14 mouse cellular contexts compared by ENCODE assay signal in genomic region chr14:121113785-121114184, GRCm38 (mm10).
DNase-seq lines count a peak whose midpoint lies in the region; ATAC-seq lines count a peak whose summit lies in the region.
"Had no signal": no experiment of that assay in that cellular context is flagged by ENCODE, and none has a peak within 500 bp of the region (broad histone marks: within the 10 kb centered on the region; RNA-seq: fewer than 3 reads in every experiment).

No protein-coding gene starts in this region.

- H3K4me2 ChIP-seq in hindbrain, embryonic 12.5 days (replicated peaks), result no peak overlapping the region
- no peak overlapping the region for H3K4me2 ChIP-seq in hindbrain, embryonic 11.5 days (replicated peaks; ENCODE audit: low read depth, low read length)
- no peak overlapping the region for H3K4me2 ChIP-seq in intestine, embryonic 16.5 days (ENCODE audit: low read depth, low read length)
- H3K4me2 ChIP-seq: heart, embryonic 11.5 days; limb, embryonic 15.5 days had no signal

- H3K27me3 ChIP-seq in hindbrain, embryonic 12.5 days, result no peaks in the 10 kb centered on the region
- no peaks in the 10 kb centered on the region for H3K27me3 ChIP-seq in hindbrain, embryonic 11.5 days (ENCODE audit: control insufficient read depth, insufficient read depth, low read length)
- no peaks in the 10 kb centered on the region for H3K27me3 ChIP-seq in intestine, embryonic 16.5 days (replicated peaks; ENCODE audit: control insufficient read depth, insufficient read depth, low read length)
- H3K27me3 ChIP-seq: limb, embryonic 15.5 days had no signal

- no peak for DNase-seq in hindbrain, embryonic 11.5 days (ENCODE audit: low spot score)
- peak; percentile 54 for DNase-seq in Muller cell, postnatal 12 days (ENCODE audit: inconsistent ontology term)
- peak; percentile 38 to 86 for DNase-seq in layer of hippocampus, postnatal 14 days (ENCODE audit: low spot score in 2 of 2)
- DNase-seq in MN1 (ENCODE audit: low spot score), result no peak
- DNase-seq in heart, postnatal 4 days, result no peak
- DNase-seq: adrenal gland, postnatal 14 days; midbrain, embryonic 14.5 days; thymus, adult 2 months had no signal

- no peak overlapping the region for H3K4me3 ChIP-seq in hindbrain, embryonic 12.5 days
- no peak overlapping the region for H3K4me3 ChIP-seq in hindbrain, embryonic 11.5 days (ENCODE audit: low read depth, low read length)
- no peak overlapping the region for H3K4me3 ChIP-seq in intestine, embryonic 16.5 days (ENCODE audit: low read length)
- H3K4me3 ChIP-seq: limb, embryonic 15.5 days had no signal

- 81% methylated on average over 6 of the region's 6 CpGs for WGBS in hindbrain, embryonic 12.5 days
- 78% methylated on average over 6 of the region's 6 CpGs for WGBS in hindbrain, embryonic 11.5 days
- 90% methylated on average over 6 of the region's 6 CpGs for WGBS in intestine, embryonic 16.5 days

- no peaks in the 10 kb centered on the region for H3K9me3 ChIP-seq in hindbrain, embryonic 12.5 days (replicated peaks)
- H3K9me3 ChIP-seq in hindbrain, embryonic 11.5 days (ENCODE audit: control insufficient read depth, low read length), result no peaks in the 10 kb centered on the region
- no peaks in the 10 kb centered on the region for H3K9me3 ChIP-seq in intestine, embryonic 16.5 days (ENCODE audit: control insufficient read depth, low read length)
- H3K9me3 ChIP-seq: limb, embryonic 15.5 days had no signal

- H3K9ac ChIP-seq in hindbrain, embryonic 12.5 days, result no peak overlapping the region; the same call in 1 of the 2 replicates
- H3K9ac ChIP-seq in hindbrain, embryonic 11.5 days (ENCODE audit: low read depth, low read length), result no peak overlapping the region
- no peak overlapping the region for H3K9ac ChIP-seq in intestine, embryonic 16.5 days (ENCODE audit: low read depth, low read length)
- H3K9ac ChIP-seq: limb, embryonic 15.5 days had no signal

- peaks cover 26% of the 10 kb centered on the region for H3K4me1 ChIP-seq in hindbrain, embryonic 12.5 days
- peaks cover 4% of the 10 kb centered on the region for H3K4me1 ChIP-seq in hindbrain, embryonic 11.5 days (replicated peaks; ENCODE audit: control insufficient read depth, insufficient read depth, low read length)
- peaks cover 17% of the 10 kb centered on the region for H3K4me1 ChIP-seq in intestine, embryonic 16.5 days (ENCODE audit: control insufficient read depth, insufficient read depth, low read length)

- 0 out of 2 replicates have a peak overlapping the region, but pooled peaks have one; percentile 4 for H3K27ac ChIP-seq in hindbrain, embryonic 12.5 days
- no peak overlapping the region for H3K27ac ChIP-seq in hindbrain, embryonic 11.5 days (ENCODE audit: low read depth, low read length)
- no peak overlapping the region for H3K27ac ChIP-seq in intestine, embryonic 16.5 days (ENCODE audit: low read length)
- H3K27ac ChIP-seq: limb, embryonic 15.5 days had no signal

- ATAC-seq in hindbrain, embryonic 12.5 days (ENCODE audit: low FRiP score), result no peak
- ATAC-seq in hindbrain, embryonic 11.5 days (ENCODE audit: low FRiP score), result no peak
- ATAC-seq in frontal cortex, adult (ENCODE audit: low TSS enrichment), result peak; percentile 71
- no peak for ATAC-seq in intestine, embryonic 16.5 days
- ATAC-seq: lung, postnatal 0 days had no signal

- H3K36me3 ChIP-seq in hindbrain, embryonic 12.5 days, result 0 out of 2 replicates have a peak, but pooled peaks cover 5% of the 10 kb centered on the region
- H3K36me3 ChIP-seq in hindbrain, embryonic 11.5 days (ENCODE audit: control insufficient read depth, insufficient read depth, low read length), result no peaks in the 10 kb centered on the region
- peaks cover 3% of the 10 kb centered on the region; the same call in 1 of the 2 replicates for H3K36me3 ChIP-seq in intestine, embryonic 16.5 days (ENCODE audit: control insufficient read depth, insufficient read depth, low read length)

Comparison
In these comparisons a context has a peak if more than half of its experiments do, and no peak if none do; other contexts are left out.
1. DNase-seq: peak in Muller cell, postnatal 12 days (single experiment) and layer of hippocampus, postnatal 14 days (2 of 2); none in hindbrain, embryonic 11.5 days (single experiment), MN1 (single experiment) and heart, postnatal 4 days (single experiment).